Mouse (Mus musculus): ENCODE results near the gene Dynlt1c. TPM values are rescaled to one million over a fixed set of nuclear protein-coding genes. Genes with fewer than 3 reads are reported as not detected.

Dynlt1c gene
- polyA plus RNA-seq, 1 experiment from 2014 or later = 56.1 TPM

Other genes starting within 250 kb of the Dynlt1c start
- gene Dynlt1b, start 171.6 kb upstream of the Dynlt1c start, polyA plus RNA-seq (2016; fragmentation: Nextera tagmentation; extraction: Ambion mirVana) = 776 and 817 TPM in 2 replicates
- gene Dynlt1f, start 54.2 kb downstream of the Dynlt1c start, polyA plus RNA-seq (2016; fragmentation: Nextera tagmentation; extraction: Ambion mirVana) = 301 and 317 TPM in 2 replicates
- 0.12 TPM in 1 of 2 replicates, not detected in the other for gene Sytl3, start 57.4 kb downstream of the Dynlt1c start, polyA plus RNA-seq (2016; fragmentation: Nextera tagmentation; extraction: Ambion mirVana)
- gene Ezr, start 181.1 kb downstream of the Dynlt1c start, polyA plus RNA-seq (2016; fragmentation: Nextera tagmentation; extraction: Ambion mirVana) = 53.2 and 60.8 TPM in 2 replicates

Measured in midbrain, embryonic 12.5 days (tissue).